In genomic region chr7:99131819-99132353, GRCm38 (mm10) we compare ENCODE assay signal across 14 mouse cellular contexts. TPM values are rescaled to one million over a fixed set of nuclear protein-coding genes. Genes with fewer than 3 reads are reported as not detected.
DNase-seq lines count a peak whose midpoint lies in the region; ATAC-seq lines count a peak whose summit lies in the region.
"Had no signal": no experiment of that assay in that cellular context is flagged by ENCODE, and none has a peak within 500 bp of the region (broad histone marks: within the 10 kb centered on the region; RNA-seq: fewer than 3 reads in every experiment).

No protein-coding gene starts in this region.

- 0 out of 2 replicates have a peak overlapping the region, but pooled peaks have one; percentile 37 for H3K27ac ChIP-seq in heart, embryonic 11.5 days (ENCODE audit: low read depth, low read length)
- peak overlapping the region; percentile 50 for H3K27ac ChIP-seq in liver, embryonic 13.5 days
- H3K27ac ChIP-seq in liver, embryonic 12.5 days, result no peak overlapping the region
- peak overlapping the region; percentile 44 for H3K27ac ChIP-seq in stomach, embryonic 16.5 days (ENCODE audit: low read length)
- no peak overlapping the region for H3K27ac ChIP-seq in forebrain, embryonic 16.5 days (ENCODE audit: low read length)
- H3K27ac ChIP-seq: limb, embryonic 13.5 days had no signal

- 48% methylated on average over 6 of the region's 6 CpGs for WGBS in heart, embryonic 11.5 days (ENCODE audit: insufficient replicate concordance)
- 58% methylated on average over 6 of the region's 6 CpGs for WGBS in liver, embryonic 13.5 days (ENCODE audit: insufficient replicate concordance)
- WGBS in liver, embryonic 12.5 days (ENCODE audit: insufficient replicate concordance), result 57% methylated on average over 6 of the region's 6 CpGs
- 32% methylated on average over 6 of the region's 6 CpGs for WGBS in stomach, embryonic 16.5 days
- 85% methylated on average over 6 of the region's 6 CpGs for WGBS in forebrain, embryonic 16.5 days

- H3K9me3 ChIP-seq in heart, embryonic 11.5 days (replicated peaks; ENCODE audit: control insufficient read depth, low read length), result no peaks in the 10 kb centered on the region
- no peaks in the 10 kb centered on the region for H3K9me3 ChIP-seq in liver, embryonic 13.5 days (replicated peaks)
- 0 out of 2 replicates have a peak, but pooled peaks cover 5% of the 10 kb centered on the region for H3K9me3 ChIP-seq in liver, embryonic 12.5 days (replicated peaks)
- no peaks in the 10 kb centered on the region for H3K9me3 ChIP-seq in stomach, embryonic 16.5 days (replicated peaks; ENCODE audit: control insufficient read depth, low read length)
- no peaks in the 10 kb centered on the region for H3K9me3 ChIP-seq in forebrain, embryonic 16.5 days (ENCODE audit: control insufficient read depth, low read length)
- H3K9me3 ChIP-seq: limb, embryonic 13.5 days had no signal

- no peaks in the 10 kb centered on the region for H3K27me3 ChIP-seq in heart, embryonic 11.5 days (ENCODE audit: control insufficient read depth, insufficient read depth, low read length)
- no peaks in the 10 kb centered on the region for H3K27me3 ChIP-seq in liver, embryonic 13.5 days
- H3K27me3 ChIP-seq in liver, embryonic 12.5 days (replicated peaks), result no peaks in the 10 kb centered on the region
- no peaks in the 10 kb centered on the region for H3K27me3 ChIP-seq in stomach, embryonic 16.5 days (ENCODE audit: control insufficient read depth, insufficient read depth, low read length)
- H3K27me3 ChIP-seq in forebrain, embryonic 16.5 days (replicated peaks; ENCODE audit: control insufficient read depth, insufficient read depth, low read length), result no peaks in the 10 kb centered on the region
- H3K27me3 ChIP-seq: limb, embryonic 13.5 days had no signal

- peaks cover 20% of the 10 kb centered on the region for H3K4me1 ChIP-seq in heart, embryonic 11.5 days (ENCODE audit: control insufficient read depth, insufficient read depth, low read length)
- H3K4me1 ChIP-seq in liver, embryonic 13.5 days (replicated peaks), result peaks cover 57% of the 10 kb centered on the region
- peaks cover 51% of the 10 kb centered on the region for H3K4me1 ChIP-seq in liver, embryonic 12.5 days
- H3K4me1 ChIP-seq in stomach, embryonic 16.5 days (ENCODE audit: control insufficient read depth, insufficient read depth, low read length), result peaks cover 35% of the 10 kb centered on the region
- no peaks in the 10 kb centered on the region for H3K4me1 ChIP-seq in forebrain, embryonic 16.5 days (replicated peaks; ENCODE audit: control insufficient read depth, insufficient read depth, low read length)

- ATAC-seq in heart, embryonic 11.5 days (replicated peaks; ENCODE audit: insufficient number of reproducible peaks, low FRiP score, low TSS enrichment), result no peak
- ATAC-seq in liver, embryonic 13.5 days (ENCODE audit: low read depth), result no peak
- ATAC-seq in liver, embryonic 12.5 days, result no peak
- no peak for ATAC-seq in stomach, embryonic 16.5 days (ENCODE audit: insufficient read depth, low FRiP score)
- no peak for ATAC-seq in forebrain, embryonic 16.5 days

- intact Hi-C loops in gastrocnemius, postnatal 36 days (cut with DNase I), result no loop called here

- DNase-seq in heart, postnatal 4 days, result no peak
- DNase-seq in liver, embryonic 13.5 days, result no peak
- peak; percentile 48 for DNase-seq in kidney, postnatal 14 days
- no peak for DNase-seq in gastrocnemius, postnatal 36 days
- DNase-seq: adrenal gland, postnatal 14 days; B cell, adult 2 months; cerebellum, adult 2 months; layer of hippocampus, adult 9-11 months; thymus, postnatal 14 days had no signal

- no peaks in the 10 kb centered on the region for H3K36me3 ChIP-seq in heart, embryonic 11.5 days (ENCODE audit: control insufficient read depth, insufficient read depth, low read length)
- H3K36me3 ChIP-seq in liver, embryonic 13.5 days, result peaks cover 12% of the 10 kb centered on the region; the same call in 1 of the 2 replicates
- H3K36me3 ChIP-seq in liver, embryonic 12.5 days, result peaks cover 13% of the 10 kb centered on the region
- H3K36me3 ChIP-seq in stomach, embryonic 16.5 days (ENCODE audit: control insufficient read depth, insufficient read depth, low read length), result no peaks in the 10 kb centered on the region
- H3K36me3 ChIP-seq in forebrain, embryonic 16.5 days (ENCODE audit: control insufficient read depth, insufficient read depth), result no peaks in the 10 kb centered on the region
- H3K36me3 ChIP-seq: limb, embryonic 13.5 days had no signal

- H3K4me2 ChIP-seq in heart, embryonic 11.5 days, result no peak overlapping the region
- H3K4me2 ChIP-seq in liver, embryonic 13.5 days, result no peak overlapping the region
- no peak overlapping the region for H3K4me2 ChIP-seq in liver, embryonic 12.5 days
- H3K4me2 ChIP-seq in stomach, embryonic 16.5 days (ENCODE audit: low read depth, low read length), result peak overlapping the region; percentile 0; the same call in 1 of the 2 replicates
- H3K4me2 ChIP-seq in forebrain, embryonic 16.5 days (ENCODE audit: low read length), result no peak overlapping the region
- H3K4me2 ChIP-seq: limb, embryonic 13.5 days had no signal

- H3K9ac ChIP-seq in heart, embryonic 11.5 days (ENCODE audit: low read depth, low read length), result no peak overlapping the region
- H3K9ac ChIP-seq in liver, embryonic 13.5 days, result no peak overlapping the region
- no peak overlapping the region for H3K9ac ChIP-seq in liver, embryonic 12.5 days
- H3K9ac ChIP-seq in stomach, embryonic 16.5 days (ENCODE audit: low read length), result no peak overlapping the region
- no peak overlapping the region for H3K9ac ChIP-seq in forebrain, embryonic 16.5 days (replicated peaks; ENCODE audit: low read depth, low read length)
- H3K9ac ChIP-seq: limb, embryonic 13.5 days had no signal

- no peak overlapping the region for H3K4me3 ChIP-seq in heart, embryonic 11.5 days (ENCODE audit: low read depth, low read length)
- no peak overlapping the region for H3K4me3 ChIP-seq in liver, embryonic 13.5 days (replicated peaks)
- H3K4me3 ChIP-seq in liver, embryonic 12.5 days, result no peak overlapping the region
- H3K4me3 ChIP-seq in stomach, embryonic 16.5 days (replicated peaks; ENCODE audit: low read length), result no peak overlapping the region
- no peak overlapping the region for H3K4me3 ChIP-seq in forebrain, embryonic 16.5 days (replicated peaks; ENCODE audit: low read length)
- H3K4me3 ChIP-seq: limb, embryonic 13.5 days had no signal

RNA-seq across cellular contexts. Expression of gene Uvrag, which starts 9.1 kb away (rescaled TPM):
- polyA plus RNA-seq in heart, embryonic 11.5 days (2014; fragmentation: Nextera tagmentation; extraction: Ambion mirVana), result 14.5 and 16.7 TPM in 2 replicates
- 10 to 100 TPM; 33.2 to 34.5 TPM for total RNA-seq in heart, postnatal 4 days (2021)
- polyA plus RNA-seq in liver, embryonic 13.5 days (2015; fragmentation: Nextera tagmentation; extraction: Ambion mirVana), result 8.9 and 9.0 TPM in 2 replicates
- 13.5 and 15.1 TPM in 2 replicates for polyA plus RNA-seq in liver, embryonic 12.5 days (2016; fragmentation: Nextera tagmentation; extraction: Ambion mirVana)
- 14.4 and 14.8 TPM in 2 replicates for polyA plus RNA-seq in stomach, embryonic 16.5 days (2015; fragmentation: Nextera tagmentation; extraction: Ambion mirVana)
- 18.3 and 19.4 TPM in 2 replicates for polyA plus RNA-seq in forebrain, embryonic 16.5 days (2015; fragmentation: Nextera tagmentation; extraction: Ambion mirVana)
- 1 to 10 TPM; 8.6 to 9.7 TPM for total RNA-seq in gastrocnemius, postnatal 36 days (2021)

RNA-seq across cellular contexts. Expression of gene Dgat2, which starts 50.6 kb away (rescaled TPM):
- 8.4 and 8.7 TPM in 2 replicates for polyA plus RNA-seq in heart, embryonic 11.5 days (2014; fragmentation: Nextera tagmentation; extraction: Ambion mirVana)
- total RNA-seq in heart, postnatal 4 days (2021), result 10 to 100 TPM; 69.7 to 78.2 TPM
- polyA plus RNA-seq in liver, embryonic 13.5 days (2015; fragmentation: Nextera tagmentation; extraction: Ambion mirVana), result 71.1 and 73.4 TPM in 2 replicates
- polyA plus RNA-seq in liver, embryonic 12.5 days (2016; fragmentation: Nextera tagmentation; extraction: Ambion mirVana), result 57.5 and 59.3 TPM in 2 replicates
- polyA plus RNA-seq in stomach, embryonic 16.5 days (2015; fragmentation: Nextera tagmentation; extraction: Ambion mirVana), result 103 and 124 TPM in 2 replicates
- 16.1 and 18.5 TPM in 2 replicates for polyA plus RNA-seq in forebrain, embryonic 16.5 days (2015; fragmentation: Nextera tagmentation; extraction: Ambion mirVana)
- 10 to 100 TPM; 44.6 to 70.1 TPM for total RNA-seq in gastrocnemius, postnatal 36 days (2021)

Comparison
In these comparisons a context has a peak if more than half of its experiments do, and no peak if none do; other contexts are left out.
1. H3K27ac ChIP-seq: peak in heart, embryonic 11.5 days (single experiment), liver, embryonic 13.5 days (single experiment) and stomach, embryonic 16.5 days (single experiment); none in liver, embryonic 12.5 days (single experiment) and forebrain, embryonic 16.5 days (single experiment).